Mouse (Mus musculus): Measurements from ENCODE around the gene Wipi1.
A peak's percentile ranks its signal among the peaks of the same experiment; 100 is the strongest.

Wipi1 gene

GRCm38 (mm10) chr11:109579999-109580398, 31.8 kb downstream of the Wipi1 start:
- DNase-seq (ENCODE audit: low read depth, low spot score), result no peak

GRCm38 (mm10) chr11:109578536-109578935, 33.2 kb downstream of the Wipi1 start:
- no peak for DNase-seq (ENCODE audit: low read depth, low spot score)

GRCm38 (mm10) chr11:109575832-109576231, 35.9 kb downstream of the Wipi1 start:
- DNase-seq (ENCODE audit: low read depth, low spot score), result no peak

- no peak for DNase-seq (ENCODE audit: low read depth, low spot score)
Observed at GRCm38 (mm10) chr11:109574604-109575003, 37.2 kb downstream of the Wipi1 start.

GRCm38 (mm10) chr11:109572051-109572450, 39.7 kb downstream of the Wipi1 start:
- no peak for DNase-seq (ENCODE audit: low read depth, low spot score)

- no peak for DNase-seq (ENCODE audit: low read depth, low spot score)
Observed at GRCm38 (mm10) chr11:109569809-109570208, 42.0 kb downstream of the Wipi1 start.

GRCm38 (mm10) chr11:109569007-109569618, 42.7 kb downstream of the Wipi1 start:
- DNase-seq (ENCODE audit: low read depth, low spot score), result no peak

- DNase-seq (ENCODE audit: low read depth, low spot score), result no peak
Observed at GRCm38 (mm10) chr11:109564466-109565214, 47.1 kb downstream of the Wipi1 start.

- DNase-seq (ENCODE audit: low read depth, low spot score), result no peak
Observed at GRCm38 (mm10) chr11:109563708-109564107, 48.1 kb downstream of the Wipi1 start.

GRCm38 (mm10) chr11:109561445-109561844, 50.3 kb downstream of the Wipi1 start:
- DNase-seq (ENCODE audit: low read depth, low spot score), result no peak

- peak; percentile 59 for DNase-seq (ENCODE audit: low read depth, low spot score)
Observed at GRCm38 (mm10) chr11:109560793-109561257, 50.9 kb downstream of the Wipi1 start.

- DNase-seq (ENCODE audit: low read depth, low spot score), result no peak
Observed at GRCm38 (mm10) chr11:109559241-109559640, 52.5 kb downstream of the Wipi1 start.

- DNase-seq (ENCODE audit: low read depth, low spot score), result peak; percentile 73
Observed at GRCm38 (mm10) chr11:109557419-109557818, 54.3 kb downstream of the Wipi1 start.

GRCm38 (mm10) chr11:109556130-109556529, 55.6 kb downstream of the Wipi1 start:
- no peak for DNase-seq (ENCODE audit: low read depth, low spot score)

- DNase-seq (ENCODE audit: low read depth, low spot score), result no peak
Observed at GRCm38 (mm10) chr11:109554443-109554842, 57.3 kb downstream of the Wipi1 start.

- no peak for DNase-seq (ENCODE audit: low read depth, low spot score)
Observed at GRCm38 (mm10) chr11:109553921-109554320, 57.8 kb downstream of the Wipi1 start.

- peak; percentile 74 for DNase-seq (ENCODE audit: low read depth, low spot score)
Observed at GRCm38 (mm10) chr11:109549599-109550290, 62.0 kb downstream of the Wipi1 start.

- no peak for DNase-seq (ENCODE audit: low read depth, low spot score)
Observed at GRCm38 (mm10) chr11:109547652-109548051, 64.1 kb downstream of the Wipi1 start.

GRCm38 (mm10) chr11:109546305-109547001, 65.3 kb downstream of the Wipi1 start:
- no peak for DNase-seq (ENCODE audit: low read depth, low spot score)

GRCm38 (mm10) chr11:109545700-109546143, 66.0 kb downstream of the Wipi1 start:
- peak; percentile 24 for DNase-seq (ENCODE audit: low read depth, low spot score)

GRCm38 (mm10) chr11:109545265-109545664, 66.5 kb downstream of the Wipi1 start:
- DNase-seq (ENCODE audit: low read depth, low spot score), result peak; percentile 42

GRCm38 (mm10) chr11:109544432-109544831, 67.3 kb downstream of the Wipi1 start:
- DNase-seq (ENCODE audit: low read depth, low spot score), result no peak
